Mouse (Mus musculus): ENCODE measurements around the gene Gm45711.

Gm45711 gene

GRCm38 (mm10) chr8:104242038-104242644 is 67.7 kb downstream of the Gm45711 start:
- no peak for ATAC-seq (ENCODE audit: low TSS enrichment)

DNA sequence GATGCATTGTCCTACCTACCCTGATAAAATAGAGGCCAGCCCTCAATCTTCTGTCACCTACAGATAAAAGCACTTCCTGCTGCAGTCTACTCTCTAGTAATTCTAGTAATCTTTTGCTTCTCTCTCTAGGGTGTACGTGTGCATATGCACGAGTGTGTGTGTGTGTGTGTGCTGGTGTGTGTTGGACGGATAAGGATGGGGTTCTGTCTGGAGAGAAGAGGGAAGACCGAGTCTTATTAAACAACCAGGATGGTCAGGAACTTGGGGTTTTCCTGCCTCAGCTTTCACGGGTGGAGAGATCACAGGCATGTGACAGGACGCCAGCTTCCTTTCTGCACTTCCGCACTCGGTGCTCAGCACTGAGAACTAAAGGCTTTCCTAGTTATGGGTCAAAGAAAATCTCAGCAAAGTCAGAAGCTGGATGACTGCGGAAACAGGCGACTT is 70.4 kb downstream of the Gm45711 start:
- ATAC-seq (ENCODE audit: low TSS enrichment), result no peak

DNA sequence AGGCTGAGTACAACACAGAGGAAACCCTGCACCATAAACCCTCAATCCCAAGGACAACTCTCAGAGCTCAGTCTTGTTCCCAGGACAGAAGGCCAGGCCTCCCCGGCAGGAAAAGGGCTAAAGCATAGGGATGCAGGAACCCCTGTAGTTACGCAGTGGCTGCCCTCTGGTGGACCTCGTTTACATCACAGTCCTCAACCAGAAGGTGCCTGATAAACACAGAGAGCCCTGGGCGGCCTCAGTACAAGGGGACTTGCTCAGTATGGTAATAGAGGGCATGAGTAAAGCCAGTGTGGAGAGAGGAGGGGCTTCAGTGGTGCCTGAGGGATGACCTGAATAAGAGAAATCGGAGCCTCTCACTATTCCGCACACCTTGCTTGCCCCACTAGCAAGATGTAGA is 75.3 kb downstream of the Gm45711 start:
- ATAC-seq (ENCODE audit: low TSS enrichment), result peak; percentile 71

- no peak for ATAC-seq (ENCODE audit: low TSS enrichment)
Measured at GRCm38 (mm10) chr8:104232919-104233318, 77.0 kb downstream of the Gm45711 start.

DNA sequence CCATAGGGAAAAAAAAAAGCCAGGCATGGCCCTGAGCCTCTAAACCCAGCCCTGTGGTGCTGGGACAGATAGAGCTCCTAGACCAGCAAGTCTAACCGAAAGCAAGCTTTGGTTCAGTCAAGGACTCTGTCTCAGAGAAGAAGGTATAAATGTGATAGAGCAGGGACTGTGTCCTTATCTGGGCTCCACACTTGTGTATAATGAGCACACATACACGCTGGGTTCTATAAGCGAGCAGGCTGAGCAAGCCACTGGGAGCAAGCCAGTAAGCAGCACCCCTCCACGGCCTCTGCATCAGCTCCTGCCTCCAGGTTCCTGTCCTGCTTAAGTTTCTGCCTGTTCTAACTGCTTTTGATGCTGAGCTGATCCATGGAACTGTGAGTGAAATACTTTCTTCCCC is 77.8 kb downstream of the Gm45711 start:
- no peak for ATAC-seq (ENCODE audit: low TSS enrichment)

Data from frontal cortex, adult (tissue).